Mouse (Mus musculus): ENCODE measurements around the gene Vrk1.

Vrk1 gene

GRCm38 (mm10) chr12:106010065-106010915 lies at the start of gene Vrk1:
Gene Vrk1 (plus strand): TSS chr12:106010228.
- DNase-seq = peak; percentile 90

GRCm38 (mm10) chr12:105960592-105961330 lies 49.3 kb upstream of the Vrk1 start:
- DNase-seq = no peak

GRCm38 (mm10) chr12:105961667-105962066 lies 48.4 kb upstream of the Vrk1 start:
- DNase-seq = no peak

GRCm38 (mm10) chr12:105962103-105963011 lies 47.7 kb upstream of the Vrk1 start:
- DNase-seq = peak; percentile 91

- peak; percentile 31 for DNase-seq
These were observed 46.9 kb upstream of the Vrk1 start for GRCm38 (mm10) chr12:105963012-105963572.

GRCm38 (mm10) chr12:105966887-105967637 lies 43.0 kb upstream of the Vrk1 start:
- no peak for DNase-seq

GRCm38 (mm10) chr12:105967806-105968205 lies 42.2 kb upstream of the Vrk1 start:
- no peak for DNase-seq

- peak; percentile 53 for DNase-seq
These were observed 38.8 kb upstream of the Vrk1 start for GRCm38 (mm10) chr12:105971182-105971581.

GRCm38 (mm10) chr12:105972673-105973072 lies 37.4 kb upstream of the Vrk1 start:
- DNase-seq = no peak

GRCm38 (mm10) chr12:105973691-105974090 lies 36.3 kb upstream of the Vrk1 start:
- no peak for DNase-seq

- DNase-seq = no peak
These were observed 35.9 kb upstream of the Vrk1 start for GRCm38 (mm10) chr12:105974107-105974506.

- DNase-seq = no peak
These were observed 28.7 kb upstream of the Vrk1 start for GRCm38 (mm10) chr12:105981121-105981973.

GRCm38 (mm10) chr12:105981974-105982305 lies 28.1 kb upstream of the Vrk1 start:
- no peak for DNase-seq

GRCm38 (mm10) chr12:105982598-105982997 lies 27.4 kb upstream of the Vrk1 start:
- no peak for DNase-seq

GRCm38 (mm10) chr12:105983499-105983898 lies 26.5 kb upstream of the Vrk1 start:
- DNase-seq = no peak

GRCm38 (mm10) chr12:105988434-105988833 lies 21.6 kb upstream of the Vrk1 start:
- DNase-seq = no peak

- DNase-seq = no peak
These were observed 17.3 kb upstream of the Vrk1 start for GRCm38 (mm10) chr12:105992756-105993155.

GRCm38 (mm10) chr12:105993356-105993755 lies 16.7 kb upstream of the Vrk1 start:
- no peak for DNase-seq

GRCm38 (mm10) chr12:105995940-105996339 lies 14.1 kb upstream of the Vrk1 start:
- DNase-seq = no peak

GRCm38 (mm10) chr12:105997028-105997786 lies 12.8 kb upstream of the Vrk1 start:
- DNase-seq = no peak

Measured in thymus, postnatal 25 days (tissue).